In the genomic region with DNA sequence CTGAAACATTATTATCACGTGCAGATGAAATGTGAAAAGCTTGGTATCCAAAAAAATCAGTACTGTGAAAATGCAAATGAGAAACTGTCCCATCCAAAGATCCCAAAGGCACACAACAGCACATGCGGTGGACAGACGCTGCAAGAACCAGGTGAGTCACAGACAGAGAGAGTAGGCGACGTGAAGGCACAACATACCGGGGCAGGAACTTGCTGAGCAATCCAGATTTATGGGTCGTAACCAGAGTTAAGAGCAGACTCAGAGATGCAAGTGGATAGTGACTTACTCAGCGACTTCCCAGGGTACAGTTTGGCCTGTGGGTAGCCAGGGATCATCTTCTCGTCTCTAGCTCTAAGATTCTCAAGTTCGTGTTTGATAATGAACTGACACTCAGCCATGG, we compare ENCODE assay signal across 24 mouse cellular contexts.
"Had no signal": no experiment of that assay in that cellular context is flagged by ENCODE, and none has a peak within 500 bp of the region (broad histone marks: within the 10 kb centered on the region; RNA-seq: fewer than 3 reads in every experiment).

No protein-coding gene starts in this region.

- H3K4me2 ChIP-seq: heart, embryonic 12.5 days; hindbrain, embryonic 12.5 days; hindbrain, embryonic 15.5 days; limb, embryonic 13.5 days; limb, embryonic 15.5 days; liver, embryonic 12.5 days had no signal

- ATAC-seq: hindbrain, postnatal 0 days; liver, embryonic 12.5 days had no signal

- H3K9ac ChIP-seq: heart, embryonic 12.5 days; hindbrain, embryonic 12.5 days; hindbrain, embryonic 15.5 days; limb, embryonic 13.5 days; limb, embryonic 15.5 days; liver, embryonic 12.5 days; liver, embryonic 14.5 days had no signal

- H3K4me1 ChIP-seq: hindbrain, embryonic 10.5 days; limb, embryonic 13.5 days; limb, embryonic 15.5 days; liver, embryonic 12.5 days had no signal

- H3K4me3 ChIP-seq: gastrocnemius, adult 2 months; heart, adult 2 months; heart, embryonic 10.5 days; heart, embryonic 12.5 days; hindbrain, embryonic 10.5 days; hindbrain, embryonic 12.5 days; hindbrain, embryonic 15.5 days; limb, embryonic 13.5 days; limb, embryonic 15.5 days; liver, embryonic 12.5 days had no signal

- DNase-seq: gastrocnemius, adult 2 months; gastrocnemius, postnatal 10 days; gastrocnemius, postnatal 25 days; heart, adult 2 months; heart, postnatal 10 days; heart, postnatal 4 days; kidney, adult 18-20 months; kidney, adult 8-10 months; kidney, postnatal 10 days; kidney, postnatal 25 days; kidney, postnatal 4 days; layer of hippocampus, adult 9-11 months; layer of hippocampus, postnatal 36 days; left cerebral cortex, postnatal 4 days had no signal

- H3K9me3 ChIP-seq: heart, embryonic 10.5 days; heart, embryonic 12.5 days; hindbrain, embryonic 10.5 days; hindbrain, embryonic 12.5 days; hindbrain, embryonic 15.5 days; limb, embryonic 13.5 days; limb, embryonic 15.5 days; liver, embryonic 12.5 days had no signal

- H3K27ac ChIP-seq: gastrocnemius, adult 2 months; heart, adult 2 months; heart, embryonic 10.5 days; hindbrain, embryonic 10.5 days; hindbrain, embryonic 12.5 days; hindbrain, embryonic 15.5 days; hindbrain, postnatal 0 days; limb, embryonic 13.5 days; limb, embryonic 15.5 days; liver, embryonic 12.5 days; liver, embryonic 14.5 days had no signal

- H3K27me3 ChIP-seq: heart, embryonic 12.5 days; hindbrain, embryonic 12.5 days; hindbrain, embryonic 15.5 days; limb, embryonic 13.5 days; limb, embryonic 15.5 days; liver, embryonic 12.5 days had no signal
